Mouse (Mus musculus) thymus, postnatal 36 days (tissue): ENCODE data around the gene Ppard.

Source experiments
- DNase-seq, 2 experiments: peaks; one replicate each; pipeline ENCODE4 v3.0.0; 2022; ENCODE audit warnings: mixed read lengths in 2 of 2

The Ppard gene

DNA sequence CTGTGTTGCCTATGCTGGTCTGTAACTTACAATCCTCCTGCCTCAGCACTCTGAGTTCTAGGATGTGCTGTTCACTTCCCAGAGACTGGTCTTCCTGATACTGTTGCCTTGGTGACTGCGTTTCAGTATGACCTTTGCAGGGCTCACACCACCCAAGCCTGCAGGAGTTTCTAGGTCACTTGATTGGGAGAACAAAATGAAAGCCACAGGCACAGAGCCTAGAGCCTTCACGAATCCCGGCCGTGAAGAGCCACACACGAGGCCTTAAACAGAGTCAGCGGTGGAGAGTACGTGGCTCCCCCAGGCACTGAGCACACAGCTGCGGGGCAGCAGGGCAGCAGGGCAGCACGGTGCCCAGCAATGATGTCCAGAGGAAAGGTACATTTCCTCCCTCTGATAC, 25.8 kb downstream of the Ppard start:
- no peak for DNase-seq

DNA sequence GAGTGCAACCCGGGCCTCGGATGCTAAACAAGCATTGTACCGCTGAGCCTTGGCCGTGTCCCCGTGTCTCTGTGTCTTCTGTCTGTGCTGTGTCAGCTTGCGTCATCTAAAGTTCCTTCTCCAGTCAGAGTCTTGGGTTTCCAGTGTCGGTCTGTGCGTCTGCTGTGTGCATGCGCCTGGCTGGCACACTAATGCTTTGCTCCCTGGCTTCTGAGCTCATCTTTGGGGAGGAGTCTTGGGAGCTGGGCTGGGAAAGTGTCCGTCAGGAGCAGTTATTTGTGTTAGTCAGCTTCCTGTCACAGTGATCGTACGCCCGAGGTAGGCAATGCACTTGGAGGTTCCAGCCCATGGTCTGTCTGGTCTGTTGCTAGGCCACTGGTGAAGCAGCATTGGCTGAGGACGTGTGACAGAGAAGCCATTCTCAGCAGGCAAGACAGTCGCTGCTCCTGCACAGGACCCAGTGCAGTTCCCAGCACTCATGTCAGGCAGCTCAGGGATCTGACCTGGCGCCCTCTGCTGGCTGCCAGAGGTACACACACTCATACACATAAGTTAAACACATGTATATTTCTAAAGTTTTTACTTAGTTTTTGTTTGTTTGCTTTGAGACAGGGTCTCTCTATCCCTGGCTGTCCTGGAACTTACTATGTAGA, 27.5 kb downstream of the Ppard start:
- DNase-seq, result peak; percentile 44 to 49

DNA sequence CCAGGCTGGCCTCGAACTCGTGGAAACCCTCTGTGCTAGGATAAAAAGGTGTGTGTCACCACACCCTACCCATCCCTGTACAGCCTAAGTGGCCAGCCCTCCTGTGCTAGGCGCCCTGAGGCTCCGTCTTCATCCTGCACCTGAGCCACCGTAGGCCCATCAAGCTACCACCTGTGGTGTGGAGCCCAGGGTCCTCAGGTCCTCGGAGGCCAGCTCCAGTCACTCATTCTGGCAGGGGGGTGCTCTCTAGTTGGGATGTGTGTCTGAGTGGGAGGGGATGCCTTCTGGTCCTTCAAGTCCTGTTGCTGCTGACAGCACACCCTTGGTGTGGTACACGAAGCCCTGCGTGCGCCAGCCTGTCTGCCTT, 28.0 kb downstream of the Ppard start:
- DNase-seq, result no peak

DNA sequence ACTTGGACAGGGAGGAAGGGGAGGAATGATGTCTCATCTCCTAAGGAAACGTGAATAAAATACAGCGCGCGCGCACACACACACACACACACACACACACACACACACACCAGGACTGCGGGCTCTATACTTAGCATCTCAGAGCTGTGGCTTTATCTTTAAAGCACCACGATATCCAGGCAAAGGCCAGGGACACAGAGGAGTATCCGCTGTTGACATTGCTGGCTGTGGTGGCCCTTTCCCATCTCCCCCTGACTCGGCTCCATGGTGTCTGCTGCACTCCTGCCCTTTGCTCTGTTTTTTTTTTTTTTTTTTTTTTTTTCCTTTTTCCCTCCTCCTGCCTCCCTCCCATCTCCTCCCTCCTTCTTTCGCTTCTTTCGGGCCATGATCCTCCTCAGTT, 29.3 kb downstream of the Ppard start:
- DNase-seq, result no peak

DNA sequence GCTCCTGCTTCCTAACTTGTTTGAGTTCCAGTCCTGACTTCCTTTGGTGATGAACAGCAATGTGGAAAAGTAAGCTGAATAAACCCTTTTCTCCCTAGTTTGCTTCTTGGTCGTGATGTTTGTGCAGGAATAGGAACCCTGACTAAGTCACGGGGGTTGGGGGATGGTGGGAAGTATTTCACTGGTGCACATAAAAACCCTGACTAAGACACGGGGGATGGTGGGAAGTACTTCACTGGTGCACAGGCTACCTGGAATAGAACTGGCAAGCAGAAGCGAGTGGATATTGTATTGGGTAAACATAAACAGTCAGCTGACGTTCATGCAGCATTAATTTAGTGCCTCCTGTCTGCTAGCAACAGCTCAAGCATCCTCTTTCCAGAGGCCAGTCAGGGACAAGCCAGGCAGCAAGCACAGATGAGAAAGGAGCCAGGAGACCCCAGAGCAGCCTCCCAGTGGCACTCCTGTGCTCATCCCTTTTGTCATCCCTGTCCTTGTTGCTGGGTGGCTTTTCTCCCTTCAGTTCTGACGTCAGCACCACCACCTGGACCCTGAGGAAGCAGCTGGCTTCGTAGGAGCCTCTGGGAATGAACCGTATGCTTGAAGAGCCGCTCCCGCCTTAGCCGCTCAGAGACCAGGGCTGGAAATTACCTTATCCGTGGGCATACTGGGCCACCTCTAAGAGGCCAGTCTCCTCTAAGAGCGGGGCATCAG, 30.8 kb downstream of the Ppard start:
- DNase-seq, result no peak

DNA sequence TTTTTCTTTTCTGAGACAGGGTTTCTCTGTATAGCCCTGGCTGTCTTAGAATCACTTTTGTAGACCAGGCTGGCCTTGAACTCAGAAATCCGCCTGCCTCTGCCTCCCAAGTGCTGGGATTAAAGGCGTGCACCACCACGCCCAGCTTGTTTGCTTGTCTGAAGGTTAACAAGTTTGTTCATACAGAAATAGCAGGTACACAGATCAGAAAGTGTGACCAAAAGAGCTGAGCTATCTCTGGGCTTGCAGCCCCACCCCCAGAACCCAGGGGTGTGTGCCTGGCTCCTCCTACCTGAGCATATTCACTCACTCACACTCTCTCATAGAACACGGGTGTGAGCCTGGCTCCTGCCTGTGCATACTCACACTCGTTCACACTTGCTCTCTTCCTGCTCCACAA, 34.8 kb downstream of the Ppard start:
- DNase-seq, result no peak

DNA sequence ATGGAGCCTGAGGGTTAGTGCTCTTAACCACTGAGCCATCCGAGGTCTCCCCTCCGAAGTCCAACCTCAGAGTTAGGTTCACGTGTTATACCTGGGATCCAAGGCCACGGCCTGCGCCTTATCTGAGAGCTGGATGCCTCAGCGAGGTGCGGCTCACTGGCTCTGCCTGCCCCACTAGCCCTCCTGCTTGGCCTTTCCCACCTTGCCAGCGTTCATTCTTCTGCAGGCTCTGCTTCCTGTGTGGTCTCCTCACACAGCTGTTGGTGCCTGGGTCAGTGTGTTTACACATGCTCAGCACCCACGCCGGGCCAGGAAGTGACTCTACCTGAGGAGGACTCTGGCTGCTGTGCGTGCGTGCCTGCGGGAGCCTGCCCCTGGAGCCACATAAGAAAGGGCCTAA, 37.7 kb downstream of the Ppard start:
- DNase-seq, result peak; percentile 34 to 61

DNA sequence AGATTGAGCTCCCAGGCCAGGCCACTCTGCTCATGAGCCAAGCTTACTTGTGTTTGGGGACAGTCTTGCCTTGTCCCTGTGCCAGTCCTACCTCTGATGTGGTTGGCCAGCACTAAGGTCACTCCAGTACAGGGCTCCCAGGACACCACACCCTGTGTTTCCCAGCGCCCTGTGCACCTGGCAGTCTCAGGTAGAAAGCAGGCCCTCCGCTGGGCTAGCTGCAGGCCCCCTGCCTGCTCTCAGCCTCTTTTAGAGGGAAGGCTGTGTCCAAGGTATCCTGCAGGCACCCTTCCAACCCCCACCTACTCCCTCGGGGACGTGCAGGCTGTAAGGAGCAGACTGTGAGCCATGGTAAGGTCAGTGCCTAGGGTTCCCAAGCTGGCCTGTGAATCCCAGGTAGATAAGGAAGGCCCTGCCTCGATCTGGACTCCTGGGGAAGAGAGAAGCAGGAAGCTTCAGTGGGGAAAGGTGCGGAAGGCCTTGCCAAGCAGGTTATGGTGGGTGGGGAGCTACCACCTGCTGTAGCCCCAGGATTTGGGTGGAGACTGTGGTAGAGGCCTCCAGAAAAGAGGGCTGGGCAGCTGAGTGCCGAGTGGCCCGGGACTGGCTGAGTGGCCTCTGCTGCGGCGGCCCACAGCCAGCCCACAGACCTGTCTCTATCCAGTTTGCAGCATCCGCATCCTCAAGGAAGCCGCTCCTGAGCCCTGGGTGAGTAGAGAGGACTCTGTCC, 39.2 kb downstream of the Ppard start:
- no peak for DNase-seq

DNA sequence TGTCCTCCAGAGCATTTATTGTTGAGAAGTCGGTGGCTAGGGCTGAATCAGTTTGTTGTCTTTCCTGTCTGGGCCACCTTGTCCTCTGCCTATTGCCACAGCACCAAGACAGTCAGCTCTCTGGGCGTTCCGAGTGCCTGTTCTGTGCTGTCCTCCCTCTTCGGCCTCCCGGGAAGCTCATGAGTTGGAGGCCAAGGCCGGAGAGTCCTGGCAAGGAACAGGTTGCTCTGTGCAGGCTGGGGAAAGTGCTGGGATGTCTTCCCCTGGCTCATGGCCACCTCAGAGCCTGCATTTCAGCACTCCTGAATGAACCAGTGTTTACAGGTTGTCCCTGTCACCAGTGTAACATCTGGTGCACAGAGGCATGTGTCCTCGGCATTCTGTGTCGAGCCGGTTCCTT, 39.8 kb downstream of the Ppard start:
- DNase-seq, result no peak

DNA sequence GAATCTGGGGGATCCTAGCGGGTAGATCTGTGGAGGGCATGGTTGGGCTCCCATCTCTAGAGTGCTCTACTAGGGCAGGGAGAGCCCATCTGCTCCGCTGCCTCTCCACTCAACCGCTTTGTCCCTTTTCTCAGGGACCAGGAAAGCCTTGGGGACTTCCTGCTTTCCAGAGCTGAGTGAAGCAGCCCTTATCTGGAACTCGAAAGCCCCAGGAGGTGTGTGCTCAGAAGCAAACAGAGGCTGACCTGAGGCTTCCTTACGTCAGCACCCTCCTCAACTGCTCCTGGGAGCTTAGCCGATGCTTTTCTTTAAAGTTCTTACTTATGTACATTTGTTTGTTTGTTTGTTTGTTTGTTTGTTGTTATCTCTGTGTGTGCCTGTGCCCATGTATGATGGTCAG, 40.3 kb downstream of the Ppard start:
- no peak for DNase-seq

DNA sequence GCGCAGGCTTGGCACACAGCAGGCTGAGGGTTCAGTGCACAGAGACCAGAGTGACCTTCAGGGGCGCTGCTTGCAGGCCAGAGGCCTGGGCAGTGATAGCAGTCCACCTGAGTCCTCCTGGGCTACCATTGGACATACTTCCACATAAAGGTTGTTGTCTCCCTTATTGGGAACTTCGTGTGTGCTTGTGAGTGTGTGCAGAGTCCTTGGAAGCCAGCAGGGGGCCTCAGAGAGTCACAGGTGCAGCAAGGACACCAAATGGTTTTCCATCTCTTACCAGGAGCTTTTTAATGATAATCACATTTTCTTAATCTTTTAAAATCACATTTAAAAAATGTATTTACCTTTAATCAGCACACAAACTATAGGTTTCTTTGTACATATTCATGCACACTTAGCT, 42.2 kb downstream of the Ppard start:
- DNase-seq, result peak in 1 of 2 experiments; percentile 43

DNA sequence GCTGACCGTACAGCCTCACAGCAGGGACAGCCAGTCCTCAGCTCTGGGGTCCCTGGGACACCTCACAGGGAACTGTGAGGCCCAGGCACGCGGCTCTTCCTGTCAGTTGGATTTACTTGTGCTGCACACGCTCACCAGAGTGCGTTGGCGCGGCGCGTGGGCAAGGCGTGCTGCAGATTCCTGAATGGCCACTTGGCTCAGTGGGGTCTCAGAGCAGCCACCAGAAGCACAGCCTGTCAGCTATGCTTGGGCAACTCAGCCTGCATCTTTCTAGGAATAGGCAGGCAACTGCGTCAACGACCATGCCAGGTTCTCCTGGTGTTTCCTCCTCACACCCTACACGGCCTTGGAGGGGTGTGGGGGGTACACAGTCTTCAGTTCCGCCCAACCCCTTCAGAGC, 44.7 kb downstream of the Ppard start:
- DNase-seq, result no peak

DNA sequence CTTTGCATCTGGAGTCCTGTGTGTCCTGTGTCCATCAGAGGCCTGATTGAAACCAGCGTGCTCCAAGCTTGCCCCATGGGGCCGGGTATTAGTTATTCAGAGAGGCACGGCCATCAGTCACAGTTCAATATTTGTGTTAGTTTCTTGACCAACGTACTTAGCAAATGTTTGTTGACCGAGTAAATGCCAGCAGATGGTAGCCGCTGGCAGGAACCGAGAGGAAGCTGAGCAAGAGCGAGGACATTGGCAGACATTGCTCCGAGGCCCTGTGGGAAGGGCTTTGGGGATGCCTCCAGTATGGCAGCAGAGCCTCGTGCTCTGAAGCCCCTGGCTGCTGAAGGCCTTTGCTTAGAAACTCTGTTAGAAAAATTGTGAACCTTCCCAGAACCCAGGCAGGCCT, 45.2 kb downstream of the Ppard start:
- DNase-seq, result no peak

DNA sequence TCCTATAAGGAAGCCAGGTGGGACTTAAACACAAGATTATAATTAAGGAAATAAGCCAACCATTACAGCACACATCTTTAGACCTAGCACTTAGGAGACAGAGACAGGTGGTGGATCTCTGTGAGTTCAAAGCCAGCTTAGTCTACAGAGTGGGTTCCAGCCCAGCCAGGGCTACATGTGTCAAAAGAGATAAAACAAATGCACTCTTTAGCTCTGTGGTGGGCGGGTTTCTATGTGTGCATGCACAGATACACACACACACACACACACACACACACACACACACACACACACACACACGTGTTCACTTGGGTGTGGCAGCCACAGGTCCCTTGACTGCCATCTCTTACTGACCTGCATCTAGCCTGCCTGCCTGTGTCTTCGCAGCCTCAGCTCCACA, 45.7 kb downstream of the Ppard start:
- no peak for DNase-seq

DNA sequence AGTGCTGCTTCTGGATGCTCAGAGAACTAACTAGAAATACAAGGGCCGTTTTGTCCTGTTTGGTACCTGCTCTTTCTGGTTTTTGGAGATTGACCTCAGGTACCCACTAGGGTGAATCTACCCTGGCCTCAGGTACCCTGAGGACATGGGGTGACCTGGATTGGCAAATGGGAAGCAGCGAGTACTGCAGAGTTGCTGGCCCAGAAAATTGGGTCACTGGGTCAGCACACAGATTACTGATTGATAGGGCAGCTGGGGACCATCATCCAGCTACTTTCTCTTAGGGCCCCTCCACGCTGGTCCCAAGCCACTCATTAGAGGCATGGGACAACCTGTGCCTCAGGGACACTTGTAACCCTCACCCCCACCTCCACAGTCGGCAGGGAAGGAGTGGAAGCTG, 46.7 kb downstream of the Ppard start:
- DNase-seq, result no peak

DNA sequence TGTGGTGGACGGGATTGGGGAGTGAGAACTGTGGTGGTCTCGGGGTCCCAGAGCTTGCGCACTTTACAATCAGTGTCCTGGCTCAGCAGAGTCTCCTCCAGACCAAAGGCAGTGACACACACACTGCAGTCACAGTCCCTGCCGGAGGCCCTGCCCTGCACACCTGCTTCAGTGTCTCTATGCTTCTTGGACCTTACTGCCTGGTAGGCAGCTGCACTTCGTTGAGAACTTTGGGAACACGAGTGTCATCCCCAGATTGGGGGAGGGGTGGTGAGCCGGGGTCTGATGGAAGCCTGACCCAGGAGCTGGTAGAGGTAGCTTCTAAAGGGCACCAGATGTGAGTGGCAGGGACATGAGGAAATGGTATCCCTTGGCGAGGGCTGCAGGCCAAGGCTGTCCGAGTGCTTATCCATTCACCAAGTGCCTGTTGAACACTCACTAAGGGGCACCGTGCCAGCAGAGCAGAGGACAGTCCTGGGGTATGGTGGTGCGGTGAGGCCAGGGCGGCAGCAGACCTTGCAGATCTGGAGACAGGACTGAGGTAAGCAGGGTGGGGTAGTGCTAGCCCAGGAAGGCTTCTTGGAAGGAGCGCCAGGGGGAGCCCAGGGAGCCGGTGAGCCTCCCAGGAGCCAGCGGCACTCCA, 47.4 kb downstream of the Ppard start:
- no peak for DNase-seq

DNA sequence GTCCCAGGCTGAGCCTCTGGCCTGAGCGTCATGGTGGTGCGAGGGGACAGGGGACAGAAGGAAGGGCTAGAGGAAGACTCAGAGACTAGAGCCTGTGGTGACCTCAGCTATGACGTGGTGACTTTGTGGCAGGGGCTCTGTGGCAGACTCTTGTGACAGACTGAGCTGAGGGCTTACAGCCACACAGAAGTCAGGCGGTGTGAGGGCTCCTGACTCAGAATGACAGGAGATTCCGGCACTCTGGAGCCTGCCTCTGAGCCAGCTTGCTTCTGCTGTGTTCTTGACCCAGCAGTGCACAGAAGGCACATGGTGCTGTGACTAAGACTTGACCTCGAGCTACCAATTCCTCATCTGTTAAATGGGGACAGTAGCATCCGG, 47.9 kb downstream of the Ppard start:
- DNase-seq, result no peak

DNA sequence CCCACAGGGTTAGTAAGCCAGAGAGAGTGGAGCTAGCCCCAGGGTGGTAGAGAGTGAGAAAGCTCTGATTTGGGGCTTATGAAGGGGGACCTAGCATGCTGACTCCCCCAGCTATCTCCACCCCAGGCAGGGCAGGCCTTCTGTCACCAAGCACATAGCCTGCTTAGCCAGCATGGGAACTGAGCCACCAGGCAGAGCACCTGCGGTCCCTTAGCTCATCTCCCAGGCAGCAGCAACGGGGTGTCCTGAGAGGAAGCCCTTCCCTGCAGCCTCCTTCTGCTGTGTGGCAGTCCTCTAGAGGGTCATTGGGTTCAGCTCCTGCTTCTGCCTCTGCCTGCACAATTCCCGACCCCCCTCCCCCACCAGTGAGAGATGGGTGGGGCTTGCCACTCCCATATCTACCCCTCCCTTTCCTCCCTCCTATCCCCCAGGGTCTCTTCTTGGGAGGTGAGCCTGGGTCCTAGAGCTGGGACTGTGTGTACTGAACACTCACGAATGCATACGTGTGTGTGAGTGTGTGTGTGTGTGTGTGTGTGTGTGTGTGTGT, 48.4 kb downstream of the Ppard start:
- no peak for DNase-seq

DNA sequence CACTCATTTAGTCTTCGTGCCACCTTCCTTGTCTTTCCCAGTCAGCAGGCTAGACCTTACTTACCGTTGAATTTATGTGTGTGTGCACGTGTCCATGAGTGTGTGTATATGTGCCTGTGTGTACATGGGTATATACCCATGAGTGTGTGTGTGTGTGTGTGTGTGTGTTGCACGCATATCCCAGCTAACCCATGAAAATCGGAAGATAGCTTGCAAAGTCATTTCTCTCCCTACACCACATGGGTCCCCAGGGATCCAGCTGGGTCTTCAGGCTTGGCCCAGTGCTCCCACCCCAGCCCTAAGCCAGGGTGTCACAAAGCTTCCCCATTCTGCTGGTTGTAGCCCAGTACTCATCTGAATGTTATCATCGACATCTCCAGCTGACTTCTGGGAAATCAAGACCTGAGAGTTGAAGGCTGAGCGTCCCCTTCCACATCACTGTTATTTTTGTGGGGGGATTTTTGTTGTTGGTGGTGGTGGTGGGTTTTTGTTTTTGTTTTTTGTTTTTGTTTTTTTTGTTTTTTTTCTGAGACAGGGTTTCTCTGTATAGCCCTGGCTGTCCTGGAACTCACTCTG, 49.5 kb downstream of the Ppard start:
- DNase-seq, result no peak

DNA sequence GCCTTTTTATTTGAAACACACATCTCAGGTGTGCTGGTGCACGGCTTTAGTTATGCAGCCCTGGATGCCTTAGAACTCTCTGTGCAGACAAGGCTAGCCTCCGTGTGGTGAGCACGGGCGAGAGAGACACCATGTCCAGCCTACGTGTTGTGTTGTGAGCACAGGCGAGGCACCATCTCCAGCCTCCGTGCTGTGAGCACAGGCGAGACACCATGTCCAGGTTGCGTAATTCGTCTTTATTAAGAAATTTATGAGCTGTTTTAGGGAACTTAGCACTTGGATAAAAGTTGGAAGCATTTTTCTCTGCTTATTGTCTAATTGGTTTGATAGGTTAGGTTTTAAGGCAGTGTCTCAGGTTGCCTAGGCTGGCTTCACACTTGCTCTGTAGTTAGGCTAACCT, 50.7 kb downstream of the Ppard start:
- DNase-seq, result no peak

DNA sequence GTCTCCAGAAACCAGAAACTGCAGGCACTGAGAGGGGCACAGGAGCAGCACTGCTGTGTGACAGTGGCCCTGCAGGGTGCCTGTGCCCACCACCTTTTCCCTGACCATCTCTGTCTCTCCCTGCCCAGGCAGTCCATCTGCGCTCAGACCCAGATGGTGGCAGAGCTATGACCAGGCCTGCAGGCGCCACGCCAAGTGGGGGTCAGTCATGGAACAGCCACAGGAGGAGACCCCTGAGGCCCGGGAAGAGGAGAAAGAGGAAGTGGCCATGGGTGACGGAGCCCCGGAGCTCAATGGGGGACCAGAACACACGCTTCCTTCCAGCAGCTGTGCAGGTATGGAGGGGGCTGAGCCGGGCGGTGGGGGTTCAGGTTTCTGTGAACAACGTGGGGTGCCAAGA, 53.6 kb downstream of the Ppard start:
- DNase-seq, result no peak

DNA sequence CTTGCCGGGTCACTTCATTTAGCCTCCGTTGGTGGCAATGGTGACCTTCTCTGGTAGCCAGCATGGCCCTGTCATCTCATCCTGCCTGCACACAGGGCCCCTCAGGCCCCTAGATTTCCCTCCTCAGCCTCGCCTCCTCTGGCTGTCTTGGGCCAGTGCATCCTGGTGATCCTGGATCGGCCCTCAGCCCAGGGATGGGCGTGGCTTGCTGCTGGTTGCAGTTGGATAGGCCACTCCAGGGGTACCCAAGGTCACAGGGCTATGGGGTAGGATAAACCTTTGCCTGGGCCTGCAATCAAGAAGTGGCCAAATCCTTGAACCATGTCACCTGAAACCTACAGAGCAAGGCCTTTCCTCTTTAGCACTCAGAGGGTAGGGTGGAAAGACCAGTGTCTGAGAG, 54.5 kb downstream of the Ppard start:
- DNase-seq, result no peak

DNA sequence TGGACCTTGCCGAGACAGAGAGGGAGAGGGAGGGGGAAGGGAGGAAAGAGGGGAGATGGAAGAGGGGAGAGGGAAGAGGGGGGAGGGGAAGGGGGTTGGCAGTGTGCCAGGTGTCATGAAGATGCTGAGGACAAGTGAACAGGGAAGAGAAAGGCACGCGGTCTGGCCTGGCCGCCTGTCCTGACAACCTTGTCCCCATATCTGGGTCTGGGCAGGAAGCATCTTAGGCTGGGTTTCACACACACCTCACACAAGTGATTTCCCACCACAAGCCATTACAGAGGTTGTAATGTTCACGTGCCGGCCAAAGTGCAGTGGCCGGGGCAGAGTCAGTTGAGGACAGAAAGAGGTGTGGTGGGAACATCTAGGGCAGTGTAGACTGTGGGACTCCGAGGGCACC, 55.1 kb downstream of the Ppard start:
- DNase-seq, result no peak
